ENCODE assay signal across 34 mouse cellular contexts in the genomic region with DNA sequence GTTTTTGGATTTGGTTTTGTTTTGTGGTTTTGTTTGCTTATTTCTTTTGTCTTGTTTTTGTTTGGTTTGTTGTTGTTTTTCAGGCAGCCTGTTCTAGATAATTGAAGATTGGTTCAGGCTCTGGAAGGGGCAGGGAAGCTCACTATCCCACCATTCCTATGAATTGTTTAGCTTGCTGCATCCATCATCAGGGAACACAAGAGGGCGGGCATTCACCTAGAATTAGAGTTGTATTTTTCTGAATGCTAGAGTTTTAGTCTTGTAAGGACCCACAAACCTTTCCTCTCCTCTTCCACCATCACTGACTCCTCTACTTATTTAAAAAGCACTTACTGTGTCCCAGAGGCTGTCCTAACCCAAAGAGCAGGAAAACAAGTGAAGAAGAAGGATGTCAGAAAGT. TPM values are rescaled to one million over a fixed set of nuclear protein-coding genes. Genes with fewer than 3 reads are reported as not detected.
DNase-seq lines count a peak whose midpoint lies in the region; ATAC-seq and TF ChIP-seq lines count a peak whose summit lies in the region.
"Had no signal": no experiment of that assay in that cellular context is flagged by ENCODE, and none has a peak within 500 bp of the region (broad histone marks: within the 10 kb centered on the region; RNA-seq: fewer than 3 reads in every experiment).

No protein-coding gene starts in this region.

- TF ChIP-seq CTCF in heart, postnatal 0 days (IDR thresholded peaks at IDR 0.05; ENCODE audit: low read depth) = peak; percentile 20; the same call in 1 of the 2 replicates
- TF ChIP-seq CTCF in Patski (IDR thresholded peaks at IDR 0.05) = peak; percentile 44
- peak; percentile 24; the same call in 1 of the 2 replicates for TF ChIP-seq CTCF in stomach, postnatal 0 days (IDR thresholded peaks at IDR 0.05; ENCODE audit: low read depth)

- no peaks in the 10 kb centered on the region for H3K36me3 ChIP-seq in heart, postnatal 0 days (replicated peaks; ENCODE audit: control insufficient read depth, insufficient read depth, low read length)
- no peaks in the 10 kb centered on the region for H3K36me3 ChIP-seq in stomach, postnatal 0 days (ENCODE audit: control insufficient read depth, insufficient read depth, low read length)
- H3K36me3 ChIP-seq: embryonic facial prominence, embryonic 12.5 days; forebrain, embryonic 12.5 days; heart, embryonic 13.5 days; liver, embryonic 13.5 days had no signal

- TF ChIP-seq EP300 in heart, postnatal 0 days (IDR thresholded peaks at IDR 0.05; ENCODE audit: low read depth) = no peak
- no peak for TF ChIP-seq EP300 in stomach, postnatal 0 days (optimal IDR thresholded peaks at IDR 0.05)

- H3K9me3 ChIP-seq in heart, postnatal 0 days (replicated peaks; ENCODE audit: control insufficient read depth, low read length) = no peaks in the 10 kb centered on the region
- no peaks in the 10 kb centered on the region for H3K9me3 ChIP-seq in stomach, postnatal 0 days (ENCODE audit: control insufficient read depth, low read length)
- H3K9me3 ChIP-seq: embryonic facial prominence, embryonic 12.5 days; forebrain, embryonic 12.5 days; heart, embryonic 13.5 days; liver, embryonic 13.5 days had no signal

- ATAC-seq in heart, postnatal 0 days (ENCODE audit: insufficient read depth, low read depth) = no peak
- no peak for ATAC-seq in Patski
- ATAC-seq in stomach, postnatal 0 days (ENCODE audit: low FRiP score, low TSS enrichment) = no peak
- ATAC-seq: activated CD4-positive, CD25-positive, alpha-beta regulatory T cell, adult 4 months had no signal

- H3K27ac ChIP-seq in heart, postnatal 0 days (ENCODE audit: low read depth) = no peak overlapping the region
- H3K27ac ChIP-seq in stomach, postnatal 0 days (replicated peaks) = no peak overlapping the region
- H3K27ac ChIP-seq: embryonic facial prominence, embryonic 12.5 days; forebrain, embryonic 12.5 days; heart, embryonic 13.5 days; hindbrain, embryonic 14.5 days; liver, embryonic 13.5 days had no signal

- no peaks in the 10 kb centered on the region for H3K4me1 ChIP-seq in heart, postnatal 0 days (ENCODE audit: control insufficient read depth, insufficient read depth)
- H3K4me1 ChIP-seq in stomach, postnatal 0 days (replicated peaks; ENCODE audit: control insufficient read depth, insufficient read depth) = no peaks in the 10 kb centered on the region
- H3K4me1 ChIP-seq: embryonic facial prominence, embryonic 12.5 days; forebrain, embryonic 12.5 days; heart, embryonic 13.5 days; liver, embryonic 13.5 days had no signal

- 43% methylated on average over 1 of the region's 1 CpGs for WGBS in heart, postnatal 0 days
- WGBS in stomach, postnatal 0 days = 46% methylated on average over 1 of the region's 1 CpGs

- no peaks in the 10 kb centered on the region for H3K27me3 ChIP-seq in heart, postnatal 0 days (ENCODE audit: control insufficient read depth, insufficient read depth, low read length)
- H3K27me3 ChIP-seq in Patski = peaks cover 16% of the 10 kb centered on the region
- H3K27me3 ChIP-seq in stomach, postnatal 0 days (ENCODE audit: control insufficient read depth, insufficient read depth, low read length) = no peaks in the 10 kb centered on the region
- H3K27me3 ChIP-seq: embryonic facial prominence, embryonic 12.5 days; forebrain, embryonic 12.5 days; heart, embryonic 13.5 days; liver, embryonic 13.5 days had no signal

- DNase-seq in heart, postnatal 0 days (ENCODE audit: low spot score) = no peak
- no peak for DNase-seq in heart, postnatal 14 days
- DNase-seq in left cerebral cortex, postnatal 14 days (ENCODE audit: low spot score in 2 of 2) = peak; percentile 4 to 8
- DNase-seq in left cerebral cortex, adult 9 months (ENCODE audit: low spot score in 2 of 2) = no peak
- DNase-seq in Patski (ENCODE audit: low read depth, low spot score) = no peak
- DNase-seq in stomach, postnatal 0 days (ENCODE audit: low spot score) = no peak
- DNase-seq in adrenal gland, adult 18-20 months (ENCODE audit: low spot score in 2 of 2) = no peak
- DNase-seq: adrenal gland, postnatal 10 days; cerebellum, adult 2 months; gastrocnemius, postnatal 10 days; heart, adult 18-20 months; heart, postnatal 36 days; kidney, adult 9 months; kidney, postnatal 4 days; liver, embryonic 13.5 days; lung, adult 2 months; lung, postnatal 14 days; right cerebral cortex, postnatal 14 days; spleen, adult 18-20 months had no signal

- CTCF ChIA-PET in Patski (lab: Charles Lee) = no interaction called here

- in situ Hi-C loops in Patski (cut with MboI; ENCODE audit: low pct_unique_long_range_greater_than_20kb) = loop anchor here (10.0 kb wide), 1 partner anchor 347 kb away; no protein-coding TSS in a partner anchor

- no peak overlapping the region for H3K4me3 ChIP-seq in heart, postnatal 0 days (ENCODE audit: low read depth, low read length)
- H3K4me3 ChIP-seq in stomach, postnatal 0 days (ENCODE audit: low read depth, low read length) = no peak overlapping the region
- H3K4me3 ChIP-seq: embryonic facial prominence, embryonic 12.5 days; forebrain, embryonic 12.5 days; heart, embryonic 13.5 days; liver, embryonic 13.5 days had no signal

- intact Hi-C loops in heart, postnatal 14 days (cut with DNase I) = no loop called here
- intact Hi-C loops in left cerebral cortex, postnatal 14 days (cut with DNase I) = no loop called here

- no peak overlapping the region for H3K4me2 ChIP-seq in heart, postnatal 0 days (ENCODE audit: low read depth, low read length)
- no peak overlapping the region for H3K4me2 ChIP-seq in stomach, postnatal 0 days (replicated peaks; ENCODE audit: low read depth)
- H3K4me2 ChIP-seq: embryonic facial prominence, embryonic 12.5 days; forebrain, embryonic 12.5 days; heart, embryonic 13.5 days; hindbrain, embryonic 14.5 days; liver, embryonic 13.5 days; midbrain, embryonic 11.5 days had no signal

- H3K9ac ChIP-seq in heart, postnatal 0 days (replicated peaks; ENCODE audit: low read depth, low read length) = no peak overlapping the region
- H3K9ac ChIP-seq in stomach, postnatal 0 days (ENCODE audit: low read length) = no peak overlapping the region
- H3K9ac ChIP-seq: embryonic facial prominence, embryonic 12.5 days; forebrain, embryonic 12.5 days; heart, embryonic 13.5 days; hindbrain, embryonic 14.5 days; liver, embryonic 13.5 days had no signal

- POLR2A ChIA-PET in Patski (lab: Charles Lee) = no interaction called here

RNA-seq across cellular contexts. Expression of gene Vmn1r215, which starts 10.0 kb away (rescaled TPM):
- not detected in 2 replicates for total RNA-seq in heart, postnatal 0 days (2014; rRNA removed; ENCODE audit: low replicate concordance)
- not detected in 2 replicates for polyA plus RNA-seq in heart, postnatal 0 days (2015; fragmentation: Nextera tagmentation; extraction: Ambion mirVana)
- not detected for total RNA-seq in heart, postnatal 14 days (2021)
- not detected for total RNA-seq in left cerebral cortex, postnatal 14 days (2021)
- polyA plus RNA-seq in Patski (2021) = not detected
- polyA plus RNA-seq in stomach, postnatal 0 days (2015; fragmentation: Nextera tagmentation; extraction: Ambion mirVana) = not detected in 2 replicates
- total RNA-seq in adrenal gland, adult 18-20 months (2021) = not detected
- total RNA-seq: adrenal gland, postnatal 10 days; common myeloid progenitor, adult 5-6 weeks; gastrocnemius, postnatal 10 days; heart, adult 18-20 months; heart, postnatal 36 days; layer of hippocampus, postnatal 14 days; left cerebral cortex, postnatal 36 days; megakaryocyte progenitor cell, adult 5-6 weeks had no signal
- polyA plus RNA-seq: activated CD4-positive, CD25-positive, alpha-beta regulatory T cell, adult 4 months; cerebellum, adult 2 months; embryonic facial prominence, embryonic 12.5 days; forebrain, embryonic 12.5 days; heart, embryonic 13.5 days; hindbrain, embryonic 14.5 days; intestine, embryonic 14.5 days; limb, embryonic 14.5 days; liver, embryonic 13.5 days; lung, adult 2 months; midbrain, embryonic 11.5 days; neural tube, embryonic 11.5 days; testis, adult 2 months; urinary bladder, adult 2 months had no signal

RNA-seq across cellular contexts. Expression of gene Vmn1r214, which starts 27.6 kb away (rescaled TPM):
- total RNA-seq in heart, postnatal 0 days (2014; rRNA removed; ENCODE audit: low replicate concordance) = not detected in 2 replicates
- polyA plus RNA-seq in heart, postnatal 0 days (2015; fragmentation: Nextera tagmentation; extraction: Ambion mirVana) = not detected in 2 replicates
- total RNA-seq in heart, postnatal 14 days (2021) = not detected
- total RNA-seq in left cerebral cortex, postnatal 14 days (2021) = not detected
- polyA plus RNA-seq in Patski (2021) = not detected
- not detected in 2 replicates for polyA plus RNA-seq in stomach, postnatal 0 days (2015; fragmentation: Nextera tagmentation; extraction: Ambion mirVana)
- not detected for total RNA-seq in adrenal gland, adult 18-20 months (2021)
- total RNA-seq: adrenal gland, postnatal 10 days; common myeloid progenitor, adult 5-6 weeks; gastrocnemius, postnatal 10 days; heart, adult 18-20 months; heart, postnatal 36 days; layer of hippocampus, postnatal 14 days; left cerebral cortex, postnatal 36 days; megakaryocyte progenitor cell, adult 5-6 weeks had no signal
- polyA plus RNA-seq: cerebellum, adult 2 months; embryonic facial prominence, embryonic 12.5 days; forebrain, embryonic 12.5 days; heart, embryonic 13.5 days; hindbrain, embryonic 14.5 days; intestine, embryonic 14.5 days; limb, embryonic 14.5 days; liver, embryonic 13.5 days; lung, adult 2 months; midbrain, embryonic 11.5 days; neural tube, embryonic 11.5 days; testis, adult 2 months; urinary bladder, adult 2 months had no signal

RNA-seq across cellular contexts. Expression of gene Vmn1r213, which starts 50.3 kb away (rescaled TPM):
- total RNA-seq in heart, postnatal 0 days (2014; rRNA removed; ENCODE audit: low replicate concordance) = not detected in 2 replicates
- polyA plus RNA-seq in heart, postnatal 0 days (2015; fragmentation: Nextera tagmentation; extraction: Ambion mirVana) = not detected in 2 replicates
- not detected for total RNA-seq in heart, postnatal 14 days (2021)
- not detected for total RNA-seq in left cerebral cortex, postnatal 14 days (2021)
- polyA plus RNA-seq in Patski (2021) = not detected
- polyA plus RNA-seq in stomach, postnatal 0 days (2015; fragmentation: Nextera tagmentation; extraction: Ambion mirVana) = not detected in 2 replicates
- total RNA-seq in adrenal gland, adult 18-20 months (2021) = not detected
- total RNA-seq: adrenal gland, postnatal 10 days; common myeloid progenitor, adult 5-6 weeks; gastrocnemius, postnatal 10 days; heart, adult 18-20 months; heart, postnatal 36 days; layer of hippocampus, postnatal 14 days; left cerebral cortex, postnatal 36 days; megakaryocyte progenitor cell, adult 5-6 weeks had no signal
- polyA plus RNA-seq: activated CD4-positive, CD25-positive, alpha-beta regulatory T cell, adult 4 months; cerebellum, adult 2 months; embryonic facial prominence, embryonic 12.5 days; forebrain, embryonic 12.5 days; heart, embryonic 13.5 days; hindbrain, embryonic 14.5 days; intestine, embryonic 14.5 days; limb, embryonic 14.5 days; liver, embryonic 13.5 days; lung, adult 2 months; midbrain, embryonic 11.5 days; neural tube, embryonic 11.5 days; testis, adult 2 months; urinary bladder, adult 2 months had no signal

Comparison
In these comparisons a context has a peak if more than half of its experiments do, and no peak if none do; other contexts are left out.
1. DNase-seq: peak in left cerebral cortex, postnatal 14 days (2 of 2); none in heart, postnatal 0 days (single experiment), heart, postnatal 14 days (0 of 2), left cerebral cortex, adult 9 months (0 of 2), Patski (single experiment), stomach, postnatal 0 days (single experiment) and adrenal gland, adult 18-20 months (0 of 2).
2. Peak in every context shown above with its lines, with median percentiles within 50 percentile points of each other: CTCF ChIP-seq.